Mouse (Mus musculus) left cerebral cortex, adult 2 months (tissue): ENCODE measurements around the gene Ror2. TPM values are rescaled to one million over a fixed set of nuclear protein-coding genes. Genes with fewer than 3 reads are reported as not detected.
"Not testable (repeated sequence)": the region's sequence is repeated elsewhere in the genome, so short reads cannot be mapped to it uniquely, and the experiment has no call there.

Source experiments
- DNase-seq, 2 experiments: peaks; one replicate each; pipeline ENCODE4 v3.0.0; 2021 to 2022; ENCODE audit warnings: low spot score in 2 of 2, mixed read lengths in 1 of 2; ENCODE audit errors: extremely low spot score in 1 of 2
- H3K27ac ChIP-seq: fragments of 200-600 bp; 2 replicates; pipeline ENCODE4 v1.8.1; 2022
- H3K4me3 ChIP-seq: fragments of 200-600 bp; 2 replicates; pipeline ENCODE4 v1.8.1; 2022
- CTCF ChIP-seq: fragments of 200-600 bp; IDR thresholded peaks from 2 replicates; pipeline ENCODE4 v1.8.1; 2022; ENCODE audit warnings: antibody characterized with exemption, mild to moderate bottlenecking, moderate library complexity
- intact Hi-C: fragments of 180-260 bp; cut with DNase I; formaldehyde crosslinking; loops from one replicate; pipeline ENCODE4 v1.15.1; 2025
- long read RNA-seq, 2 experiments: library from polyadenylated mRNA; stranded (forward); transcript quantifications; one replicate each; pipeline ENCODE4 v2.0.0; 2021; ENCODE audit warnings: borderline mapping rate in 2 of 2
- total RNA-seq, 2 experiments: library from RNA; stranded (reverse); gene quantifications; 2 replicates each; pipeline ENCODE4 v1.2.3; 2021

Ror2 gene
- 1 to 10 TPM; 1.0 to 1.4 TPM for total RNA-seq
- long read RNA-seq, experiment 1, partial matches to known transcripts = 0 of 3 reads
- long read RNA-seq, experiment 1, other reads (novel, unspliced or antisense) = 0 of 3 reads
- long read RNA-seq, experiment 2, partial matches to known transcripts = 0 of 2 reads
- long read RNA-seq, experiment 2, other reads (novel, unspliced or antisense) = 0 of 2 reads

GRCm38 (mm10) chr13:53285756-53286361, at the start of gene Ror2:
Ror2 (minus strand) TSS chr13:53286124.
- no peak within 1 kb of the TSS for H3K27ac ChIP-seq
- intact Hi-C loops = no loop called here

DNA sequence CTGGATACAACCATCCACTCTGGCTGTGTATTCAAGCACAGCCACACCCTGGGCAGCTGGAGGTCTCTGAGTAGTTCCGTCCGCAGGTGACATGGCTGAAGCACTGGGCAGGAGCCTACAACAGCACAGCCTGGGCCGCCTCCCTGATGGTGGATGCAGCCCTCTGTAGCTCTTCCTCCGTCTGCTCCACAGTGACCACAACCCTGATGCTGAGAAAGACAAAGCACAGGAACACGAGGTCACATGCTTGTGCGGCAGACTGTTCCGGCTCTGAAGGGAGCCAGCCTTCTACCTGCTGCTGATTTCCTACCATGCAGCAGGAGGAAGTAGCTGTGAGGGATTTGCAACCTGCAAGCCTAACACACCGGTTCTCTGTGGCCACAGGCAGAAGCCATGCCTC, 47.8 kb upstream of the Ror2 start:
- TF ChIP-seq CTCF = no peak
- Histone ChIP-seq H3K27ac (no peak overlapping the region), H3K4me3 (no peak overlapping the region)
- intact Hi-C loops = no loop called here
- DNase-seq = no peak

More at GRCm38 (mm10) chr13:53285756-53286361, at the start of gene Ror2:
- H3K4me3 ChIP-seq = peak within 1 kb of the TSS; percentile 40
- peak in 1 of 2 experiments; percentile 18 for DNase-seq
- TF ChIP-seq CTCF = peak; percentile 33

DNA sequence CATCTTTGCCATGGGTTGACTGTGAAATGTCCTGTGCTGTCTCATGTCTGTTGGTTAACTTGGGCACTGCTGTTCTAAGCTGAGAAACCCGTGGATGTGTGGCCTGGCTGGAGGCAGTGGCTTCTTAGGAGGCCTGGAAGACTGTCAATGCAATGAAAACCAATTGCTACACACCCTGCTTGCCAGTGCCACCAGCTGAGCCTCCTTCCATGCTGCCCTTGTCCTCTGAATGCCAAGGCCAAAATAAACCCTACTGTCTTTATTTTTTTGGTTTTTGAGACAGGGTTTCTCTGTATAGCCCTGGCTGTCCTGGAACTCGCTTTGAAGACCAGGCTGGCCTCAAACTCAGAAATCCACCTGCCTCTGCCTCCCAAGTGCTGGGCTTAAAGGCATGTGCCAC, 44.3 kb upstream of the Ror2 start:
- TF ChIP-seq CTCF = no peak

DNA sequence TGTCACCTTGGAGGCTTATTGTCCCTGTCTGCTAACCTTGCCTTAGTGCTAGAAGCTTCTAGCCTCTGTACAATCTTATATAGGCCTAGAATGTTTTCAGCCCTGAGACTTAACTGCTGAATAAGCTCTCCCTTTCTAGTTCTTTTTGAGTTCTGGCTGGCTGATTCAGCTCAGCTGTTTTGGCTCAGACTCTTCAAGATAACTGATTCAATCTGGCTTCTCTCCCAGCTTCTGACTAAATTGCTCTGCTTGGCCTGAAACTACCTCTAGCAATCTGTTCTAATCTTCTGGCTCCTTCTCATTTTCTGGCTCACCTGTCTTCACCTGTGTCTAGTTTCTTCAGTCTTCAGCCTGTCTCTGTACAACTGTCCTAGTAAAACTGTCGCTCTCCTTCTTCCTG, 39.6 kb upstream of the Ror2 start:
- intact Hi-C loops = no loop called here
- Histone ChIP-seq H3K4me3 (no peak overlapping the region), H3K27ac (no peak overlapping the region)
- DNase-seq = no peak
- no peak for TF ChIP-seq CTCF

More for the DNA sequence above, 44.3 kb upstream of the Ror2 start:
- intact Hi-C loops = no loop called here
- H3K4me3 ChIP-seq = no peak overlapping the region
- DNase-seq = no peak
- no peak overlapping the region for H3K27ac ChIP-seq

DNA sequence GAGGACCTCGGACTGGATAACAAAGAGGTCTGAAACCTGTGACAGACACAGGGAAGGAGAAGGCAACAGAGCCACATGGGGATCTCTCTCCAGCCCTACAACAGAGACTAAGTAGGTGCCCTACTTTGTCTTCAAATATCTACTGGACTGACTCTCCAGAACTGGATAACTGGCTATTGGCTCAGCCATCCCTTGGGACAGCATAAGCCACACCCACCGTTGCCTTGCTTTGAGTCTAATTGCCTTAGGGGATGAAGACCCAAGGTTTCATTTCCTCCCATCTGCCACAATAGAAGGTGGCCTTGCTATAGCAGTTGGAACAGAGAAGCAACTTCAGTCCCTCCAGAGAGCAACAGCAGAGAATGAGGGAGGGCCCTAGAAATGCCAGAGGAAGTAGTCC, 37.7 kb upstream of the Ror2 start:
- no peak for TF ChIP-seq CTCF

GRCm38 (mm10) chr13:53320899-53321298, 35.0 kb upstream of the Ror2 start:
- no peak for DNase-seq
- Histone ChIP-seq H3K27ac (no peak overlapping the region), H3K4me3 (no peak overlapping the region)
- intact Hi-C loops = no loop called here
- no peak for TF ChIP-seq CTCF

More for the DNA sequence above, 37.7 kb upstream of the Ror2 start:
- intact Hi-C loops = no loop called here
- Histone ChIP-seq H3K27ac (no peak overlapping the region), H3K4me3 (no peak overlapping the region)
- no peak for DNase-seq

GRCm38 (mm10) chr13:53316515-53317295, 30.8 kb upstream of the Ror2 start:
- intact Hi-C loops = no loop called here
- no peak overlapping the region for H3K4me3 ChIP-seq
- no peak for TF ChIP-seq CTCF
- H3K27ac ChIP-seq = no peak overlapping the region
- DNase-seq = no peak

GRCm38 (mm10) chr13:53315757-53316156, 29.8 kb upstream of the Ror2 start:
- TF ChIP-seq CTCF = peak; percentile 38
- H3K4me3 ChIP-seq, H3K27ac ChIP-seq, intact Hi-C loops, DNase-seq: not testable (repeated sequence)

DNA sequence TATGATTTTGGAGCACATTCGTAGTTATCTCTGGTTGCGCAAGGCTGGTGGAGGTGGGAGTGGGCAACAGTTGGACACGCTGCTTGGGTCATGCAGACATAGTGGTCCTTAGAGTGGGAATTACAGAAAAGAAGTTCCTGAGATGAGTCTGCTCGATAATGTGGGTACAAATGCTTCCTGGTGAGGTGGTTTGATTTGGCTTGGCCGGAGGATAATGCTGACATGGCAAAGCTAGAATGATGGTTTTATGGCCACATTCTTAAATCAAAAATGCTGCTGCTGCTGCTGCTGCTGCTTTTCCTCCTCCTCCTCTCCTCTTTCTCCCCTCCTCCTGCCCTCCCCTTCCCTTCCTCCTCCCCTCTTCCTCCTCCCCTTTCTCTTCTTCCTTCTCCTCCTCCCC, 24.5 kb upstream of the Ror2 start:
- no peak overlapping the region for H3K27ac ChIP-seq
- intact Hi-C loops = loop anchor here (5.0 kb wide), 1 partner anchor 193 kb away; no protein-coding TSS in a partner anchor
- no peak overlapping the region for H3K4me3 ChIP-seq
- no peak for DNase-seq
- TF ChIP-seq CTCF = no peak

DNA sequence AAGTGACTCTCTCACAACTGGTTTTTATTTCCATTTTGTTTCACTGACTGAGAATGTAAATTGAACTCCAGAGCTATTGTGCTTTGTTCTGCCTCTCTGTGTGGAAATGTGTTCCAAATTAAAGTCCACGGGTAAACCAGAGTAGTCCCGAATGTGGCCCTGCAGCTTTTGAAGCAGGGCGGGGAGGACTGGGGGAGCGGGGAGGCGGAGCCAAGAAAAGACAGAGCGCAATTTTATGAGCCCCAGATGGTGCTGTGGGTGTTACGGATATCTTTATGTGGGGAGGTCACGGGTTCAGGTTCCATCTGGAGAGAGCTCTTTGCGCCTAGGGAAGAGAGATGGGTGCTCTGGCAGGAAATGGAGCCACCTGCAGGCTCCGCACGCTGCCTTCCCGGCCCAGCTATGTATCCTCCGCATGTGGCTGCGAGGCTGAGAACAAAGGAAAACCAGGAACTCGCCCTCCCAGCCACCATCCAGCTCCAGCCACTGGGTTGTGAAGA, 23.8 kb upstream of the Ror2 start:
- peak overlapping the region; percentile 27; the same call in 1 of the 2 replicates for H3K4me3 ChIP-seq
- H3K27ac ChIP-seq = no peak overlapping the region
- DNase-seq = peak; percentile 41 to 44
- intact Hi-C loops = loop anchor here (5.0 kb wide), 1 partner anchor 192 kb away; no protein-coding TSS in a partner anchor
- peak; percentile 37 for TF ChIP-seq CTCF

DNA sequence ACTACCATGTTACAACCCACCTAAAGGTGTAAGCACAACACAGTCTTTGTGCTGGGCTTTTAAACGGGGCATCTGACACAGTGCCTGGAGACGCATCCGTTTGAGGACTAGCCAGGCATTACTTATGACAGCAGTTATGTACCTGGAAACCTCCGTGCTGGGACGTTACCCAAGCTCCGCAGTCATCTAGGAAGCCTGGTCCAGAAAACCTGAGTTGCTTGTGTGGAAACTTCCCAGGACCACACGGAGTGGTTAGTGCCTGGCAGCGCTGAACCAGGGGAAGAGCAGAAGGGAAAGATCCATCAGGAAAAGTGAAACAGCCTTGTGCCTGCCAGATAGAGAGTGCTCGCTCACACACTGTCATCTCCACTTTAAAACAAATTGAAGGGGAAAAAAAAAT, 23.2 kb upstream of the Ror2 start:
- TF ChIP-seq CTCF = no peak

GRCm38 (mm10) chr13:53306836-53307235, 20.9 kb upstream of the Ror2 start:
- Histone ChIP-seq H3K4me3 (no peak overlapping the region), H3K27ac (no peak overlapping the region)
- TF ChIP-seq CTCF = no peak; the same call in 1 of the 2 replicates
- intact Hi-C loops = no loop called here
- no peak for DNase-seq

More for the DNA sequence above, 23.2 kb upstream of the Ror2 start:
- no peak overlapping the region for H3K4me3 ChIP-seq
- H3K27ac ChIP-seq = no peak overlapping the region
- intact Hi-C loops = no loop called here
- DNase-seq = no peak
